Mouse (Mus musculus) bone marrow macrophage, adult 2 months (primary cell): ENCODE results near the gene Iqce.

Source experiments
- CTCF ChIP-seq: IDR thresholded peaks from 2 replicates; pipeline ENCODE4 v1.5.1; 2012; ENCODE audit warnings: low read depth, mild to moderate bottlenecking, low read length, moderate library complexity
- POLR2A ChIP-seq: IDR thresholded peaks from 2 replicates; pipeline ENCODE4 v1.6.1; 2012; ENCODE audit warnings: mild to moderate bottlenecking, low read depth, low read length, borderline replicate concordance

GRCm38 (mm10) chr5:140633432-140633831, 68.7 kb downstream of the Iqce start:
- TF ChIP-seq POLR2A (no peak), CTCF (no peak)
